Mouse (Mus musculus) limb, embryonic 11.5 days (tissue): ENCODE data around the gene Mcf2l. TPM values are rescaled to one million over a fixed set of nuclear protein-coding genes. Genes with fewer than 3 reads are reported as not detected.

Source experiments
- ATAC-seq: fragments of 200-750 bp; cut with Nextera tagmentation; 2 replicates; pipeline ENCODE4 v1.8.0; 2017; ENCODE audit warnings: low read depth; ENCODE audit not compliant: insufficient number of reproducible peaks, low FRiP score, low TSS enrichment
- DNase-seq: peaks from one replicate; pipeline ENCODE4 v3.0.0-alpha.2; 2015; ENCODE audit warnings: low spot score
- H3K27ac ChIP-seq: fragments of 300-500 bp; sonication (generic); replicated peaks from 2 replicates; pipeline ENCODE4 v1.5.1; 2014; ENCODE audit warnings: low read depth, mild to moderate bottlenecking, low read length
- H3K27me3 ChIP-seq: fragments of 300-500 bp; sonication (generic); 2 replicates; pipeline ENCODE4 v1.6.1; 2014; ENCODE audit warnings: mild to moderate bottlenecking, low read length, mixed read lengths; ENCODE audit not compliant: control insufficient read depth, insufficient read depth
- H3K36me3 ChIP-seq: fragments of 300-500 bp; sonication (generic); 2 replicates; pipeline ENCODE4 v1.6.1; 2014; ENCODE audit warnings: mild to moderate bottlenecking, low read length, moderate library complexity, mixed read lengths; ENCODE audit not compliant: control insufficient read depth, insufficient read depth
- H3K4me1 ChIP-seq: fragments of 300-500 bp; sonication (generic); 2 replicates; pipeline ENCODE4 v1.6.1; 2014; ENCODE audit warnings: low read length, mixed read lengths; ENCODE audit not compliant: control insufficient read depth, insufficient read depth
- H3K4me2 ChIP-seq: fragments of 300-500 bp; sonication (generic); 2 replicates; pipeline ENCODE4 v1.6.1; 2014; ENCODE audit warnings: low read depth, mild to moderate bottlenecking, moderate library complexity; ENCODE audit not compliant: severe bottlenecking
- H3K4me3 ChIP-seq: fragments of 300-500 bp; sonication (generic); 2 replicates; pipeline ENCODE4 v1.5.1; 2014; ENCODE audit warnings: low read depth, low read length
- H3K9ac ChIP-seq: fragments of 300-500 bp; sonication (generic); 2 replicates; pipeline ENCODE4 v1.6.1; 2014; ENCODE audit warnings: mild to moderate bottlenecking, low read length
- H3K9me3 ChIP-seq: fragments of 300-500 bp; sonication (generic); 2 replicates; pipeline ENCODE4 v1.6.1; 2016; ENCODE audit warnings: low read length; ENCODE audit not compliant: control insufficient read depth
- whole genome bisulfite sequencing: fragments of 180-500 bp; shearing (Covaris S2); extraction: QIAGEN DNeasy Blood & Tissue Kit; methylation state at CpG from one replicate; pipeline ENCODE4 v1.1.7; 2014; 5-methylcytosine and 5-hydroxymethylcytosine counted together
- polyA plus RNA-seq: library from polyadenylated mRNA; unstranded; fragments of >200 nt; fragmentation: Nextera tagmentation; extraction: Ambion mirVana; gene quantifications from 2 replicates; pipeline ENCODE4 v1.2.1, GENCODE M21; 2014

The Mcf2l gene
- polyA plus RNA-seq, result 9.4 and 9.7 TPM in 2 replicates

DNA sequence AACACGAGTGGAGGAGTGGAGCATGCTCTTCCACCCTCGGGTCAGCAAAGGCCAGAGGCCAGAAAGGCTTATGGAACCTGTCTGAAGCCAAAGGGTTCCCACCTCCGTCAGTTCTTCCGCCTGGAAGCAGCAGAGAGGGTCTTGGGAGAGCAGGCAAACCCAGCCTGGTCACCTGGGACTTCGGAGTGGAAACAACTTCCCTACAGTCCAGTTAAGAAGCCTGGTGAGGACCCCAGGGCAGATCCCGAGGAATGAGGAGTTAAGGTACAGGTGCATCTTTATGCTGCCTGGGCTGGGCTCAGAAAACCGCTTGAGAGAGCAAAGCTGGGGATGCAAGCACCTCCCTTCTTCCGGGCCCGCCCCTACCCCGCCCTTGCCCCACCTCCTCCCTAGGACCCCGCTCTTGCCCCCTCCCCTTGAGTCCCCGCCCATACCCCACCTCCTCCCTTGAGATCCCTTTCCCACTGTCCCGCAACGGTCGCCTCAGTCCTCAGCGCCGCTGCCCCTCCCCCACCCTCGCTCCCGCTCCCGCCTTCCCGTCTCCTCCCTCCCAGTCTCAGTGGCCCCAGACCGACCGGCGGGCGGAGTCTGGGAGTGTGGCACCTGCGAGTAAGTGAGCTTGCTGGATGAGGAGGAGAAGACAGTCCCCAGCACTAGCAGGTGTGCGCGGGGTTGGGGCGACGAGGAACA, at the start of gene Mcf2l:
Mcf2l (plus strand) TSS at position 450 of the 690 bp plus-strand sequence.
- WGBS, result under 1% methylated on average over 30 of the region's 30 CpGs
- Histone ChIP-seq H3K4me3 (peak within 1 kb of the TSS; percentile 42), H3K27ac (no peak within 1 kb of the TSS), H3K9me3 (no peaks in the 10 kb centered on the region), H3K27me3 (peaks cover 12% of the 10 kb centered on the region; the same call in 1 of the 2 replicates), H3K9ac (peak within 1 kb of the TSS; percentile 35), H3K36me3 (no peaks in the 10 kb centered on the region), H3K4me1 (peaks cover 8% of the 10 kb centered on the region; the same call in 1 of the 2 replicates), H3K4me2 (peak within 1 kb of the TSS; percentile 75)
- peak; percentile 74 for ATAC-seq
- peak; percentile 84 for DNase-seq

DNA sequence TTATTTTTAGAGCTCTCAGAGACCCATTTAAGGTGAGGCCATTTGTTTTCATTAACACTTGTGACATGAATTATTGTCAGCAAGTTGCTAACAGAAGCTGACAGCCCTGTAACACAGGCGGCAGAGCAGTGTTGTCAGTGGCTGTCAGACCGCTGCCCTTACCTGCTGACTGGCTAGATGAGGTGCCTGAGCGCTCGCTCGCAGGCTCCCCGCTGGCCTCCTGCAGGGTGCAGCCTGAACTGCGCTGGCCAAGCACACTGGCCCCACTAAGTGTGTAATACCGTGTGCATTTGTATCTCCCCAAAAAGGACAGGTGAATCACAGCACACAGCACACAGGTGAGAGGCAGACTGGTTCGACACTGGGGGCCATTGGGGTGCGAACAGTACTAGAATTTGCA, 49.0 kb upstream of the Mcf2l start:
- Histone ChIP-seq H3K9ac (no peak overlapping the region), H3K4me2 (no peak overlapping the region), H3K4me3 (no peak overlapping the region), H3K9me3 (no peaks in the 10 kb centered on the region), H3K27me3 (no peaks in the 10 kb centered on the region), H3K27ac (no peak overlapping the region), H3K36me3 (no peaks in the 10 kb centered on the region; the same call in 1 of the 2 replicates), H3K4me1 (no peaks in the 10 kb centered on the region)
- ATAC-seq, result no peak
- WGBS, result 59% methylated on average over 10 of the region's 10 CpGs
- no peak for DNase-seq

DNA sequence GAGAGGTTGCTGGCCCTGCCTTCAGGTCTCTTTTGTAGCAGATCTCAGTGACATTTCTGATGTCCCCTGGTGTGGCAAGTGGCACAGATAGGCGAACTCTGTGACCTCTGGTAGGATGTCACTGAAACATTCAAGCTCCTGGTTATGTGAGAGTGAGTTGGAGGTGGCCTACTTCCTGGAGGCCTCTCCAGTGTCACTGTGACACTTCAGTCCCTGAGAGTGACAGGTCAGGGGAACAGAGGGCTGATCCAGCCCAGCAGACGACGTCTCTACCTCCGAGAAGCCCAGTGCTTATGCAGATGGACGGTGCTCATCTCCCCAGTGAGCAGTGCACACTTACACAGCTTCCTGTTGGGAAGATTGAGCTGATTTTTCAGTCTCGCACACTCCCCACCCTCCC, 48.4 kb upstream of the Mcf2l start:
- H3K9me3 ChIP-seq, result no peaks in the 10 kb centered on the region
- no peak overlapping the region for H3K27ac ChIP-seq
- no peaks in the 10 kb centered on the region; the same call in 1 of the 2 replicates for H3K36me3 ChIP-seq
- H3K4me2 ChIP-seq, result no peak overlapping the region
- ATAC-seq, result no peak
- H3K4me1 ChIP-seq, result no peaks in the 10 kb centered on the region
- 76% methylated on average over 6 of the region's 6 CpGs for WGBS
- no peaks in the 10 kb centered on the region for H3K27me3 ChIP-seq
- no peak overlapping the region for H3K4me3 ChIP-seq
- no peak for DNase-seq
- no peak overlapping the region for H3K9ac ChIP-seq

GRCm38 (mm10) chr8:12825686-12826237, 47.8 kb upstream of the Mcf2l start:
- ATAC-seq, result no peak

DNA sequence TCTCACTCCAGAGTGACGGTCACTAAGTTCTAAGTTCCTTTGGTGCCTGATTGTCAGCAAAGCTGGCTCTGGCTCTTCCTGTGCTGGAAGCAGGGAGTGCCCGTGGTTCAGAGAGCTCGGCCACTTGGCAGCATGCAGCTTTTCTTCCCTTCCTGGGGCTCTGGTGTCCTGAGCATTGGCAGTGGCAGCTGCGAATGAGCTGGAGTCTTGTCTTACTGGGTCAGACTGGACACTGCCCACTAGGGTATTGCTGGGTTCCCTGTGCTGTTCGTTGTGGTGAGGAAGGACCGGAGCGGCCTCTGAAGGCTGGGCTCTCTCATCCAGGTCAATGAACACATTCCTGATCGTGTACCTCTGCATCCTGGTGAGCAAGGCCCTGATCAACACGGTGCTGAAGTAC, 46.5 kb upstream of the Mcf2l start:
- Histone ChIP-seq H3K27ac (no peak overlapping the region), H3K27me3 (no peaks in the 10 kb centered on the region), H3K9ac (no peak overlapping the region), H3K36me3 (no peaks in the 10 kb centered on the region; the same call in 1 of the 2 replicates), H3K4me1 (no peaks in the 10 kb centered on the region), H3K9me3 (no peaks in the 10 kb centered on the region), H3K4me3 (no peak overlapping the region), H3K4me2 (no peak overlapping the region)
- DNase-seq, result no peak
- WGBS, result 93% methylated on average over 9 of the region's 9 CpGs
- no peak for ATAC-seq

More at GRCm38 (mm10) chr8:12825686-12826237, 47.8 kb upstream of the Mcf2l start:
- no peak overlapping the region for H3K27ac ChIP-seq
- H3K4me2 ChIP-seq, result no peak overlapping the region
- H3K36me3 ChIP-seq, result no peaks in the 10 kb centered on the region; the same call in 1 of the 2 replicates
- H3K9ac ChIP-seq, result no peak overlapping the region
- H3K27me3 ChIP-seq, result no peaks in the 10 kb centered on the region
- no peaks in the 10 kb centered on the region for H3K4me1 ChIP-seq
- H3K9me3 ChIP-seq, result no peaks in the 10 kb centered on the region
- H3K4me3 ChIP-seq, result no peak overlapping the region
- WGBS, result 89% methylated on average over 8 of the region's 8 CpGs
- DNase-seq, result no peak

- no peak for ATAC-seq
- Histone ChIP-seq H3K36me3 (peaks cover 3% of the 10 kb centered on the region; the same call in 1 of the 2 replicates), H3K4me1 (no peaks in the 10 kb centered on the region), H3K27ac (no peak overlapping the region), H3K4me2 (no peak overlapping the region), H3K9ac (no peak overlapping the region), H3K4me3 (no peak overlapping the region), H3K9me3 (no peaks in the 10 kb centered on the region), H3K27me3 (no peaks in the 10 kb centered on the region)
- no peak for DNase-seq
- 90% methylated on average over 6 of the region's 6 CpGs for WGBS
Observed at GRCm38 (mm10) chr8:12828298-12828697, 45.3 kb upstream of the Mcf2l start.

GRCm38 (mm10) chr8:12829381-12829780, 44.2 kb upstream of the Mcf2l start:
- ATAC-seq (no peak), DNase-seq (no peak)
- no peak overlapping the region for H3K4me2 ChIP-seq
- no peaks in the 10 kb centered on the region for H3K4me1 ChIP-seq
- no peak overlapping the region for H3K4me3 ChIP-seq
- WGBS, result 85% methylated on average over 1 of the region's 1 CpGs
- no peak overlapping the region for H3K27ac ChIP-seq
- H3K9ac ChIP-seq, result no peak overlapping the region
- peaks cover 3% of the 10 kb centered on the region; the same call in 1 of the 2 replicates for H3K36me3 ChIP-seq
- H3K27me3 ChIP-seq, result no peaks in the 10 kb centered on the region
- H3K9me3 ChIP-seq, result no peaks in the 10 kb centered on the region

- Histone ChIP-seq H3K4me3 (no peak overlapping the region), H3K4me1 (no peaks in the 10 kb centered on the region), H3K9ac (no peak overlapping the region), H3K27ac (no peak overlapping the region), H3K4me2 (no peak overlapping the region), H3K36me3 (peaks cover 9% of the 10 kb centered on the region; the same call in 1 of the 2 replicates), H3K9me3 (no peaks in the 10 kb centered on the region), H3K27me3 (no peaks in the 10 kb centered on the region)
- WGBS, result 85% methylated on average over 7 of the region's 7 CpGs
- no peak for ATAC-seq
- DNase-seq, result no peak
Observed at GRCm38 (mm10) chr8:12831659-12832589, 41.7 kb upstream of the Mcf2l start.
